Mouse (Mus musculus) lung, postnatal 0 days (tissue): ENCODE measurements around the gene Iqsec1. TPM values are rescaled to one million over a fixed set of nuclear protein-coding genes. Genes with fewer than 3 reads are reported as not detected.
A peak's percentile ranks its signal among the peaks of the same experiment; 100 is the strongest.

ENCODE experiments used
- ATAC-seq: fragments of 200-750 bp; cut with Nextera tagmentation; 2 replicates; pipeline ENCODE4 v1.8.0; 2017; ENCODE audit warnings: moderate library complexity
- DNase-seq: peaks from one replicate; pipeline ENCODE4 v3.0.0-alpha.2; 2016; ENCODE audit warnings: low spot score
- H3K27ac ChIP-seq: fragments of 300-500 bp; sonication (generic); 2 replicates; pipeline ENCODE4 v1.5.1; 2014; ENCODE audit warnings: antibody characterized with exemption, mild to moderate bottlenecking, low read length, mixed read lengths
- H3K27me3 ChIP-seq: fragments of 300-500 bp; sonication (generic); replicated peaks from 2 replicates; pipeline ENCODE4 v1.6.1; 2014; ENCODE audit warnings: low read length, mixed read lengths; ENCODE audit not compliant: insufficient read depth
- H3K36me3 ChIP-seq: fragments of 300-500 bp; sonication (generic); 2 replicates; pipeline ENCODE4 v1.6.1; 2014; ENCODE audit warnings: low read length, mixed read lengths; ENCODE audit not compliant: insufficient read depth
- H3K4me1 ChIP-seq: fragments of 300-500 bp; sonication (generic); 2 replicates; pipeline ENCODE4 v1.6.1; 2014; ENCODE audit warnings: antibody characterized with exemption, low read depth, low read length, mixed read lengths; ENCODE audit not compliant: insufficient read depth
- H3K4me2 ChIP-seq: fragments of 300-500 bp; sonication (generic); replicated peaks from 2 replicates; pipeline ENCODE4 v1.6.1; 2014; ENCODE audit warnings: low read depth, mild to moderate bottlenecking, low read length, moderate library complexity, mixed read lengths
- H3K4me3 ChIP-seq: fragments of 300-500 bp; sonication (generic); 2 replicates; pipeline ENCODE4 v1.5.1; 2014; ENCODE audit warnings: low read depth, low read length
- H3K9ac ChIP-seq: fragments of 300-500 bp; sonication (generic); replicated peaks from 2 replicates; pipeline ENCODE4 v1.6.1; 2014; ENCODE audit warnings: low read depth, mild to moderate bottlenecking
- H3K9me3 ChIP-seq: fragments of 300-500 bp; sonication (generic); 2 replicates; pipeline ENCODE4 v1.6.1; 2016; ENCODE audit warnings: low read length, mixed read lengths
- CTCF ChIP-seq: IDR thresholded peaks from 2 replicates; pipeline ENCODE4 v1.5.1; 2016; ENCODE audit warnings: antibody characterized with exemption, mild to moderate bottlenecking
- EP300 ChIP-seq: IDR thresholded peaks from 2 replicates; pipeline ENCODE4 v1.6.1; 2016; ENCODE audit warnings: antibody characterized with exemption, mild to moderate bottlenecking, control low read depth
- WGBS: fragments of 180-500 bp; shearing (Covaris S2); extraction: QIAGEN DNeasy Blood & Tissue Kit; methylation state at CpG from one replicate; pipeline ENCODE4 v1.1.7; 2014; 5-methylcytosine and 5-hydroxymethylcytosine counted together
- polyA plus RNA-seq: library from polyadenylated mRNA; unstranded; fragments of >200 nt; fragmentation: Nextera tagmentation; extraction: Ambion mirVana; gene quantifications from 2 replicates; pipeline ENCODE4 v1.2.1, GENCODE M21; 2015

The Iqsec1 gene
- polyA plus RNA-seq, 1 experiment from 2014 or later, result 18.6 TPM

DNA sequence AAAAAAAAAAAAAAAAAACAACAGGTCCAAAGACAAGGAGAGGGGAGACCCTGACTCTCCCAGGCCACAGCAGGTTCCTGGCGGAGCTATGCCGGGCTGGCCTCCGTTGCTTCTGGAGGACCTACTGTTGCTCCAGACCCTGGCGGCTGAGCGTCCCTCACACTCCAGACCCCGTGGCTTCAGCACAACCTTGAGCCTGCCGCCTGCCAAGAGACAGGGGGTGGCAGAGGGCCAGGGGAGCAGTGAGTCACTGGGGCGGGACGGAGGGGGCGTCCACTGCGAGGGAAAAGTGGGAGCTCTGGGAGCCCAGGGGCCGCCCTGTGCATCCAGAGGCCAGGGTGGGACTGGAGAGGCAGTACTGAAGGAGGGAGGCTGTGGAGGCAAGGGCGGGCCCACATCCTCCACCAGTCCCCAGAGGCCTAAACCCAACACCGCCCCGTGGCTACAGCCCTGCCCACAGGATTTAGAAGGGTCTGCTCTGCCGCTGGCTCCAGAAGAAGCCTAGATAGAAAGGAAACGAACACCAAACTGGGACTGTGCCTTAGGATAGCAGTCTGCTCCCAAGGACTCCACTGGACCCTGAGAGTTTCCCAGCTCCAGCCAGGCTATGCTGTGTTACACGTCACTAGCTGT lies 224.4 kb downstream of the Iqsec1 start:
- Histone ChIP-seq H3K4me2 (peak overlapping the region; percentile 38; the same call in 1 of the 2 replicates), H3K9me3 (no peaks in the 10 kb centered on the region), H3K4me3 (peak overlapping the region; percentile 19; the same call in 1 of the 2 replicates), H3K27me3 (no peaks in the 10 kb centered on the region), H3K27ac (peak overlapping the region; percentile 82), H3K36me3 (no peaks in the 10 kb centered on the region), H3K9ac (no peak overlapping the region), H3K4me1 (peaks cover 7% of the 10 kb centered on the region)
- DNase-seq (peak; percentile 95), ATAC-seq (peak; percentile 94)
- 16% methylated on average over 17 of the region's 18 CpGs for WGBS
- no peak for TF ChIP-seq EP300
- peak; percentile 39 for TF ChIP-seq CTCF

DNA sequence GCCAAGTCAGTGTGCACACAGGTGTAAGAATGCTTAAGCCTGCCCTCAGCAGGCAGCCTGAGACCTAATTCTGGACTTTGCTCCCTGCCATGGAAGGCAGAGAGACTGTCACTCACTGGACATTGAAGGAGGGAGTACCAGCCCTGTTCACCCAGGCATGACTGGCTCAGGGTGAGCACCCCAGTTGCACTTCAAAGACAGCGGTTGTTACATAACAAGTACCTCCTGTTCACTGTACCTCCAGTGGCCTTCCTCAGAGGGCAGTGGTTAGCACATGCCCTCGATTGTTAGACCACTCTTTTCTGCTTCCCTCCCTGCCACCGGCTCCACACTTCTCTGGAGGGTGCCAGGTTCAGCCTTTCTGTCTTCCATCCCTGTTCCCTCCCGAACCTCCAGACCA lies 225.2 kb downstream of the Iqsec1 start:
- Histone ChIP-seq H3K9me3 (no peaks in the 10 kb centered on the region), H3K36me3 (no peaks in the 10 kb centered on the region), H3K4me3 (peak overlapping the region; percentile 19), H3K4me2 (peak overlapping the region; percentile 38), H3K4me1 (peaks cover 7% of the 10 kb centered on the region), H3K27me3 (no peaks in the 10 kb centered on the region), H3K9ac (no peak overlapping the region), H3K27ac (peak overlapping the region; percentile 38)
- DNase-seq (no peak), ATAC-seq (no peak)
- TF ChIP-seq EP300 (no peak), CTCF (no peak)
- WGBS, result 69% methylated on average over 4 of the region's 4 CpGs

GRCm38 (mm10) chr6:90762120-90762736 lies 226.3 kb downstream of the Iqsec1 start:
- Histone ChIP-seq H3K27ac (no peak overlapping the region), H3K4me1 (peaks cover 7% of the 10 kb centered on the region), H3K27me3 (no peaks in the 10 kb centered on the region), H3K9ac (no peak overlapping the region), H3K9me3 (no peaks in the 10 kb centered on the region), H3K4me2 (0 out of 2 replicates have a peak overlapping the region, but pooled peaks have one; percentile 38), H3K36me3 (no peaks in the 10 kb centered on the region), H3K4me3 (no peak overlapping the region)
- ATAC-seq (no peak), DNase-seq (no peak)
- WGBS, result 87% methylated on average over 2 of the region's 2 CpGs
- TF ChIP-seq EP300 (no peak), CTCF (no peak)

GRCm38 (mm10) chr6:90761301-90762056 lies 227.0 kb downstream of the Iqsec1 start:
- peak; percentile 52 for ATAC-seq
- Histone ChIP-seq H3K36me3 (no peaks in the 10 kb centered on the region), H3K9me3 (no peaks in the 10 kb centered on the region), H3K4me3 (no peak overlapping the region), H3K9ac (no peak overlapping the region), H3K4me1 (peaks cover 7% of the 10 kb centered on the region), H3K27ac (peak overlapping the region; percentile 43; the same call in 1 of the 2 replicates), H3K4me2 (no peak overlapping the region), H3K27me3 (no peaks in the 10 kb centered on the region)
- WGBS, result 59% methylated on average over 4 of the region's 4 CpGs
- peak; percentile 78 for DNase-seq
- TF ChIP-seq CTCF (no peak), EP300 (peak; percentile 61)

DNA sequence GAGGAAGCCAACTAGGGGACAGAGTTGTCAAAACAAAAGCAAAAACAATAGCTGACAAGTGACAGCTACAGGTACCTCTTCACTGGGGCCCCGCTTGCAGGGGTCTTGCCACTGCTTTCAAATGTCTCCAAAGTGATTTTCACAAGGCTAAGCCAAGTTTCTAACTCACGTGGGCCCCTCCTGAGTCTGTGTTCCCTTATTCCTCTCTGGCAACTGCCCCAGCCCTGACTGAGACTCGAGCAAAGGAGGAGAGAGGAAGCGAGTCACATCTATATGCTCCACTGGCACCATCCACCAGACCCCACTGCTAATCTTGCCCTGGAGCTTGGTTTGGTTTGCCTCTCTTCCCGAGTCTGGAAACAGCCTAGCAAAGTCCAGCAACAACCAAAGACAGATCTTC lies 227.6 kb downstream of the Iqsec1 start:
- H3K27ac ChIP-seq, result peak overlapping the region; percentile 43; the same call in 1 of the 2 replicates
- TF ChIP-seq CTCF (no peak), EP300 (no peak)

DNA sequence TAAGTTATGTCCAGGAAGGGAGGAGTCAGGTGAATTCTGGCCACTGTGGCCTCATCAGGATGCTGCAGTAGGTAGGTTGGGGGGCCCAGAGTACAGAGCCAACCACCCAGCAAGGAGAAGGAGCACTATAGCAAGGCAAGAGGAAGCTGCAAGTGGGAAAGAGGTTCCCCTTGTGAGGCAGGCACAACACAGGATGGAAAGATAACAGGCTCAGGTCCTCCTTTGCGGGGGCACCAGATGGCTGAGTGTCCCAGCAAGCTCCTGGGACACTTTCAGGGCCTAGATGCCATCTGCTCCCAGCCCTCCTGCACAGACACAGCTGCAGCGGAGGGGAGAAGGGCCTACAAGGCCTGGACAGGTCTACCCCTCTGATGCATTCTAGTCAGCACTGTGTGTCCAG lies 228.7 kb downstream of the Iqsec1 start:
- H3K27me3 ChIP-seq, result no peaks in the 10 kb centered on the region
- DNase-seq, result no peak
- H3K9me3 ChIP-seq, result no peaks in the 10 kb centered on the region
- no peak for ATAC-seq
- no peak overlapping the region for H3K27ac ChIP-seq
- no peaks in the 10 kb centered on the region for H3K36me3 ChIP-seq
- TF ChIP-seq CTCF (no peak), EP300 (no peak)
- no peak overlapping the region for H3K4me2 ChIP-seq
- 96% methylated on average over 2 of the region's 2 CpGs for WGBS
- H3K4me3 ChIP-seq, result no peak overlapping the region
- no peak overlapping the region for H3K9ac ChIP-seq
- peaks cover 4% of the 10 kb centered on the region for H3K4me1 ChIP-seq

More for the DNA sequence above, 227.6 kb downstream of the Iqsec1 start:
- H3K9me3 ChIP-seq, result no peaks in the 10 kb centered on the region
- H3K4me2 ChIP-seq, result 0 out of 2 replicates have a peak overlapping the region, but pooled peaks have one; percentile 3
- H3K36me3 ChIP-seq, result no peaks in the 10 kb centered on the region
- ATAC-seq (no peak), DNase-seq (no peak)
- H3K4me1 ChIP-seq, result peaks cover 7% of the 10 kb centered on the region
- H3K9ac ChIP-seq, result no peak overlapping the region
- H3K27me3 ChIP-seq, result no peaks in the 10 kb centered on the region
- no peak overlapping the region for H3K4me3 ChIP-seq
- 57% methylated on average over 5 of the region's 5 CpGs for WGBS
